Mouse (Mus musculus) T-helper 2 cell (primary cell): ENCODE data around the gene Vwa5b2.

Experiments used
- in situ Hi-C: fragments of 300-600 bp; cut with MboI, MseI; formaldehyde crosslinking; loops from one replicate; pipeline ENCODE4 v1.15.1; 2025; ENCODE audit warnings: high pct_unique_total_duplicates

The Vwa5b2 gene

GRCm38 (mm10) chr16:20610501-20611356 lies 21.5 kb downstream of the Vwa5b2 start:
- in situ Hi-C loops, result loop anchor here (10.0 kb wide), 2 partner anchors 66 to 116 kb away; partner anchors contain the start of genes Abcf3 and Eif2b5

DNA sequence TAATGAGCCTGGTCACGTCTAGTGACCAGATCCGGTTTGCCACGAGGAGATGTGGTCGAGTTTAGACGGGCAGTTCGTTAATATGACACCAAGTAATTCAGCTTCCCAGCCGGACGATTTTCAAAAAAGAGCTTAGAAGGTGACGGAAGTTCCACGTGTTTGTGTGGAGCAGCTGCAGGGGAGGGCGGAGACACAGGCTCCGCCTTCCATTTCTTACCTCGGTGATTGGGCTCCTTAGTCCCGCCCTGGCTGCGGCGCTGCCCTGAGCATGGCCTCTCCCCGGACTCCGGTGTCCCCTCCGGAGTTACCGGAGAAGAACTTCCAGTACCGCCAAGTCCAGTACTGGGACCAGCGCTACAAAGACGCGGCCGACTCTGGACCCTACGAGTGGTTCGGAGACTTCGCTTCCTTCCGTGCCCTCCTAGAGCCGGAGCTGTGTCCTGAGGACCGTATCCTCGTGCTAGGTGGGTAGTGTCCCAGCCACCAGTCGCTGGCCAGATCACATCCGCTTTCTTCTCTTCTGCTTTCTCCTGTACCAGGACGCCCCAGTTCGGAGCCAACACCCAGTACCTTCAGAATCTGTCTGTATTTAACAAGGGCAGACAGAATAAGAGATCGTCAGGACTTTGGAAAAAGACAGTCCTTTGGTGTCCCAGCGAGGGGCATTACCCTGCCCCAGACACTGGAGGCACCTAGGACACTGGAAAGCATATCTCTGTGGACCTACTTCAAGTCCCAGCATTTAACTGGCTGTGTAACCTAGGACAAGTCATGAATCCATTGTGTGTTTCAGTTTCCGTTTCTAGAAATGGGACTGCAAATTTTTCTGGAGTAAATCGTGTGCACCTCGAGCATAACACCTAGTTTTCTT lies 22.3 kb downstream of the Vwa5b2 start, which contains the start of the genes Eef1akmt4, Gm49333 and Alg3:
Eef1akmt4 (plus strand) TSS at position 237 of the 871 bp plus-strand sequence.
Gm49333 (plus strand) TSS at position 254 of the 871 bp plus-strand sequence.
Alg3 (minus strand) TSS at position 379 of the 871 bp plus-strand sequence.
- in situ Hi-C loops, result loop anchor here (10.0 kb wide), 2 partner anchors 67 to 117 kb away; partner anchors contain the start of genes Abcf3 and Eif2b5

GRCm38 (mm10) chr16:20619541-20620398 lies 30.5 kb downstream of the Vwa5b2 start:
- in situ Hi-C loops, result loop anchor here (10.0 kb wide), 2 partner anchors 75 to 125 kb away; partner anchors contain the start of genes Abcf3 and Eif2b5

- in situ Hi-C loops, result no loop called here
Observed at GRCm38 (mm10) chr16:20620399-20620735, 31.1 kb downstream of the Vwa5b2 start.

DNA sequence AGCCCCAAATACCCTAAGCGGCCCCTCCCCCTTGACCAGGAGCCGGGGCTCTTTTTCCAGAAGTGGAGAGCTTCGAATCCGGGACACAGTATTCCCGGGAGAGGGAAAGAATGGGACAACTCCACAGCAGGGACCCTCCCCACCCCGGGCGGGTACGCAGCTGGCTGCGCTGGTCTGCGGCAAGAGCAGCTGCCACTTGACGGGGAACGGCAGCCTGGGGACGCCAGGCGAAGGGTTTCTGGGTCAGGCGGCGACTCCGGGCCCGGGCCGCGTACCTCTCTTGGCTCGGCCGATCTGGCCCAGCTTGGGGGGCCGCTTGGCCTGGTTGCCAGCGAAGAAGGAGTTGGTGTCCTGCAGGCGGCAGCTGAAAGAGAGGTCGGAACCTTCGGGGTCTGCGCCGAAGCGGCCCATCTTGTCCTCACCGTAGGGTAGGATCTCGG lies 31.5 kb downstream of the Vwa5b2 start:
- in situ Hi-C loops, result no loop called here

- in situ Hi-C loops, result no loop called here
Observed at GRCm38 (mm10) chr16:20621191-20621990, 32.1 kb downstream of the Vwa5b2 start, which contains the start of gene Camk2n2. Gene Camk2n2, minus strand, starts transcription at chr16:20621287.

GRCm38 (mm10) chr16:20621991-20622685 lies 32.9 kb downstream of the Vwa5b2 start:
- in situ Hi-C loops, result no loop called here

DNA sequence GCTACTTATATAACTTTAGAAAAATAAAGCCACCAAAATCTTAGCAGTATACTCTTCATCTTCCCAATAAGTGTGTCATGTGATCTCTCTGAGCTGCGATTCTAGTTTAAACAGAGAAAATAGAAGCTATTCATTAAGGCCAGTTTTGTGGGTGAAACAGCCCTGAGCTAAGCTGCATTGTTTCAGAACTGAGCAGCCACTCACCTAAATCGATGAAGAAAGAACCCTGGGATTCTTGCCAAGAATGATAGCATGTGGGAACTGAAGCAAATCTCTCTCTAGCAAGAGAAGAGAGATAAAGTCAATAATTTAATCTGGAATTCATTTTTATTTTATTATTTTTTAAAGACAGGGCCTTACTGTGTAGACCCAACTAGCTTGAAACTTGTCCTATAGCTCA lies 33.9 kb downstream of the Vwa5b2 start:
- in situ Hi-C loops, result no loop called here

DNA sequence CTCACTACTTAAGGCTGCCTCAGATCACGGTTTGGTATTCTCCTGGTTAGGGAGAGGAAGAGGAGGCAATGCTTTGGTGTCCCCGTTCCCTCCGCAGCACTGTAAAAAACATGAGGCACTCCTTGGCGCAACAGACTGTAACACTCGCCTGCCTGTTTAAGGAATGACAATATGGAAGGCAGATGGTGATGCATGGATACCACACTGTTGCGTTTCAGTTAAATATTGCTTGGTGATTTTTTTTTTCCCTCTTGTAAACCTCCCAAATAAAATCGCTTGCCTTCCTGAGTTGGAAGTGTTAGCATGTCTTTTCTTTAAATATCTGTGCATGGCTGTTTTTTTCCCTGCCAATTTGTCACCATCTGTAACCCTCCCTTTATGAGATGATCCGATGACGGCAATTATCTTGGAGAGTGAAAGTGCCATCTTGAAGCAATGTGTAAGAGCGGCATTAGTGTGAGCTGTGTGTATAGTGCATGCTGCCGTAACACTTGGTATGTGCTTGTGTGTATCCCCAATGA lies 39.7 kb downstream of the Vwa5b2 start:
- in situ Hi-C loops, result no loop called here

GRCm38 (mm10) chr16:20629731-20630634 lies 40.7 kb downstream of the Vwa5b2 start, which contains the start of gene Ece2:
Gene Ece2, plus strand, starts transcription at chr16:20629828.
- in situ Hi-C loops, result no loop called here

- in situ Hi-C loops, result loop anchor here (5.0 kb wide), 1 partner anchor 35 kb away; no protein-coding TSS in a partner anchor
Observed at GRCm38 (mm10) chr16:20637410-20637809, 48.1 kb downstream of the Vwa5b2 start.

- in situ Hi-C loops, result loop anchor here (5.0 kb wide), 1 partner anchor 36 kb away; no protein-coding TSS in a partner anchor
Observed at GRCm38 (mm10) chr16:20638367-20638766, 49.1 kb downstream of the Vwa5b2 start.

DNA sequence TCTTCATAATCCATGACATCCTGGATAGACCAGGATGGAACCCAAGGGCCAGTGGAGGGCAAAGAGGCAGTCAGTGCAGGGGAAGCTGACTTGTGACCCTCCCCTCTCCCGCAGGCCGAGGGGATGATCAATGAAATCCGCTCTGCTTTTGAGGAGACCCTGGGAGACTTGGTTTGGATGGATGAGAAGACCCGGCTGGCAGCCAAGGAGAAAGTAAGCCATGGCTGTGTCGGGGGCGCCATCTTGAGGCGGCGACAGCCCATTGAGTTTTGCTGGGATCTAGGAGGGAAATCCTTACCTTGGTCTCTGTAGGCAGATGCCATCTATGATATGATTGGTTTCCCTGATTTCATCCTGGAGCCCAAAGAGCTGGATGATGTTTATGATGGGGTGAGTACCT lies 52.9 kb downstream of the Vwa5b2 start:
- in situ Hi-C loops, result loop anchor here (10.0 kb wide), 1 partner anchor 137 kb away; no protein-coding TSS in a partner anchor

GRCm38 (mm10) chr16:20643911-20644310 lies 54.6 kb downstream of the Vwa5b2 start:
- in situ Hi-C loops, result loop anchor here (10.0 kb wide), 1 partner anchor 139 kb away; no protein-coding TSS in a partner anchor

DNA sequence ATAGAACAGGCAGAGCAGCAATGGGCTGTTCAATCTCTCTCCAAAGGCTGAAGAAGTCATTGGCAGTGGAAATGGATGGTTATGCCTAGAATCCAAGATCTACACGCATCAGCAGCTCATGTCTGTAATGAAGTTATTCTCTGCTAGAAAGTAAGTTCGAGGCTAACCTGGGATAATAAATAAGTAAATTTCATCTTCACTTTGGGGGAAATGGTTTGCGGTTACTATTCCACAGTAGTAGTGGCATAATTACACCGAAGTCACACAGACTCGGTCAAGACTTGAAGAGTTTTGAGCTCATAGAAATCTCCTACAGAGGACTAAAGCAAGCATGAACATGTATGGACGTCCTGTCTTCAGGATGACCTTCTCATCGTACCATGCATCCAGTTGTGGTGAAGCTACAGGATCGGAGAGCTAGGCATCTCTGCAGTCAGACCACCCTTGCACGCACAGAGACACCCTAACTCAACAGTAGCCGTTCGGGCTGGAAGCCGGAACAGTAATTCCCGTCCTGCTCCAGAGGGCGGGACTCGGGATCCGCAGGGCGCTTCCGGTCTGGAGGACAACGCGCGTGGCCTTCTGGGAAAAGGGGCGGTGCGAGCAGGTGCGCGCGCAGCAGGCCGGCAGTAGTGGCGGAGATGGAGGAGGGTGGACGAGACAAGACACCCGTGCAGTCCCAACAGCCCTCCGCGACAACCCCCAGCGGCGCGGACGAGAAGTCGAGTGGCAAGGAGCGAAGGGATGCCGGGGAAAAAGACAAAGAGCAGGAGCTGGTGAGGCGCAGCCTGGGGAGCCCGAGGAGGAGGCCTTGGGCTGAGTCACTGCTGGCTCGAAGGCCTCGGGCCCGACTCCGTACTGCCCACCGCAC lies 62.0 kb downstream of the Vwa5b2 start, which contains the start of gene Psmd2:
Psmd2 (plus strand) TSS at position 577 of the 871 bp plus-strand sequence.
- in situ Hi-C loops, result no loop called here

DNA sequence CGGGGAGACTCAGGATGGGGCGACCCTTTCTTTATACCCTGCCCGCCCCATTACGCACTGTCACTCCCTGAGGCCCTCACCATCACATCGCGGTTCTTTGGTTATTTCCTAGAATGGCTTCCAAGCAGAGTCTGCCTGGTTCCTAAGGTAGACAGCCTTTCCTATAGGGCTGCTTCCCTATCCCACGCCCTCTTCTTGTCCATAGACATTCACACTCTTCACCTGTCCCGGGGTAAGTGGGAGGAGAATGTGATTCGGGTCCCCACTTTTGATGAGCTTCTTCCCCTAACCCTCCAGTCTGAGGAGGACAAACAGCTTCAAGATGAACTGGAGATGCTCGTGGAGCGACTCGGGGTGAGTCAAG lies 62.7 kb downstream of the Vwa5b2 start:
- in situ Hi-C loops, result no loop called here

GRCm38 (mm10) chr16:20653315-20653714 lies 64.0 kb downstream of the Vwa5b2 start:
- in situ Hi-C loops, result no loop called here
